Mouse (Mus musculus): ENCODE results near the gene Hax1. TPM values are rescaled to one million over a fixed set of nuclear protein-coding genes. Genes with fewer than 3 reads are reported as not detected.

Hax1 gene
- polyA plus RNA-seq, 1 experiment: 116 TPM

DNA sequence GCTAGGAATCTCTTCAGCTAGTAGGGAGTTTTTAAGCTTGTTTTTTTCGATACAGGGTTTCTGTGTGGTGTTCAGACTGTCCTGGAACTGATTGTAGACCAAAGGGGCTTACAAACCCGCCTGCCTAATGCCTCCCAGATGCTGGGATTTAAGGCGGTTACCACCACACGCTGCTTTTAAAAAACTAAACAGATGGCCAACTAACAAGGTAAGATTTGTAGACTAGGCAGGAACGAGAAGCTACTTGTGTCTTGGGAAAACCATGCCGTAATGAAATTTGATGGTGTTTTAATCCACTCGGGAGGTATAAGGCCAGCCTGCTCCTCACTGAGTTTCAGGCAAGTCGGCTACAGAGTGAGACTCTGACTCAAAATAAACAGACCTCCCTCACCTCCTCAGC, 510 bp upstream of the Hax1 start:
- Histone ChIP-seq H3K27ac (ENCODE audit: control insufficient read depth, insufficient read depth, low read depth, low read length) (peak overlapping the region; percentile 79), H3K4me1 (ENCODE audit: control insufficient read depth, insufficient read depth, low read length) (no peaks in the 10 kb centered on the region; the same call in 1 of the 2 replicates), H3K36me3 (ENCODE audit: control insufficient read depth, insufficient read depth, low read length) (peaks cover 4% of the 10 kb centered on the region), H3K4me3 (ENCODE audit: control insufficient read depth, low read depth, low read length) (peak overlapping the region; percentile 87), H3K27me3 (ENCODE audit: control insufficient read depth, insufficient read depth, low read length) (no peaks in the 10 kb centered on the region)
- TF ChIP-seq CTCF (IDR thresholded peaks at IDR 0.05; ENCODE audit: control insufficient read depth, insufficient read depth, insufficient replicate concordance, low read depth, low read length) (no peak), POLR2A (IDR thresholded peaks at IDR 0.05; ENCODE audit: control insufficient read depth, low read depth, low read length) (no peak)

DNA sequence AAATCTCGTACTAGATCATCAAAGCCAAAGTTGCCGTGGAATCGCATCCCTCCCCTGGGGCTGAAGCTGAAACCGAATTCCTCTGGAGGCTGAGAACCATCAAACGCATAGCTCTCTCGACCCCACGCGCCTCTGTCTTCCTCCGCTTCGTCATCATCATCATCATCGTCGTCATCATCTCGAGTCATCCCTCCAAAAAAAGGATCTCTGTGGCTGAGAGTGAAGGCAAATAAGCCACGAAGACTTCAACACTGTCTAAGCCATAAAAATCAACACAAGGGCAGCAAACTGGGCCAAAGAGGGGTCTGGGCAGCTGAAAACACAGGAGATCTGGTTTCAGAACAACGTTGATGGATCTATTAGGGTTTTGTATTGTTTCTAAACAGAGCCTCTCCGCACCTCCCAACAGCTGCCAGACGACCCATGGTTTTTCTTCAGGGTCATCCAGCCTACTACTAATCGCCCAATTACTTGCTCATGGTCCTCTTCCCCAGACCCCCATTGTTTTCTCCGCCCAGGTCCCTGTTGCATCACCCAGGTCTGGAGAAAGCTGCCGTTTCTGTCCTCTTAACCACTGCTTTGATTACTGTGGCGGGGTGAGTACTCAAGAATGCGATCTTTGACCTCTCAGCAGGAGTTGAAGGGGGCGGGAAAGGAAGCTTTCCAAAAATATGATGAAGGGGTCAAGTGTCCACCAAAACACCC, 637 bp downstream of the Hax1 start:
- Histone ChIP-seq H3K27ac (ENCODE audit: control insufficient read depth, insufficient read depth, low read depth, low read length) (peak overlapping the region; percentile 79), H3K27me3 (ENCODE audit: control insufficient read depth, insufficient read depth, low read length) (no peaks in the 10 kb centered on the region), H3K36me3 (ENCODE audit: control insufficient read depth, insufficient read depth, low read length) (peaks cover 4% of the 10 kb centered on the region), H3K4me3 (ENCODE audit: control insufficient read depth, low read depth, low read length) (peak overlapping the region; percentile 87), H3K4me1 (ENCODE audit: control insufficient read depth, insufficient read depth, low read length) (no peaks in the 10 kb centered on the region; the same call in 1 of the 2 replicates)
- TF ChIP-seq POLR2A (IDR thresholded peaks at IDR 0.05; ENCODE audit: control insufficient read depth, low read depth, low read length): no peak
- TF ChIP-seq CTCF (IDR thresholded peaks at IDR 0.05; ENCODE audit: control insufficient read depth, insufficient read depth, insufficient replicate concordance, low read depth, low read length): no peak

DNA sequence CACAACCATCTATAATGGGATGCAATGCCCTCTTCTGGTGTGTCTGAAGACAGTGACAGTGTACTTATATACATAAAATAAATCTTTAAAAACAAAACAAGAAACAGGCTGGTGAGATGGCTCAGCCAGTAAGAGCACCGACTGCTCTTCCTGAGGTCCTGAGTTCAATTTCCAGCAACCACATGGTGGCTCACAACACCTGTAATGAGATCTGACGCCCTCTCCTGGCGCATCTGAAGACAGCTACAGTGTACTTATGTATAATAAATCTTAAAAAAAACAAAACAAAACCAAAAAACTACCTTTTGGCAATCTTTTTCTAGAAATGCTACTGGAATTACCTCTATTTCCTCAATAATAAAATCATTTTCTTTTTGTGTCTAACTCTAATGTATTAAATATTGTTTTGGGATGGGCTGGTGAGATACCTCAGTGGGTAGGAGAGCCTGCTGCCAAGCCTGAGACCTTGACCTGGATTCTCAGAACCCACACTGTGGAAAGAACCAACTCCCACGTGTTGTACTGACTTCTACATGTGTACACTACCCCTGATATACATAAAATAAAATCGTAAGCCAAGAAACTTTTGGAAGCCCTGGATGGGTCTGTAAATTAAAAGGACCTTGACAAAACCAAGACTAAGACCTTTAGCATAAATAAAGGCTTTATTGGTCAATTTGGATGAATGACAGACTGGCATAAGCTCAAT, 3.6 kb downstream of the Hax1 start:
- H3K4me1 ChIP-seq (ENCODE audit: control insufficient read depth, insufficient read depth, low read length): no peaks in the 10 kb centered on the region; the same call in 1 of the 2 replicates
- H3K36me3 ChIP-seq (ENCODE audit: control insufficient read depth, insufficient read depth, low read length): no peaks in the 10 kb centered on the region
- H3K27me3 ChIP-seq (ENCODE audit: control insufficient read depth, insufficient read depth, low read length): no peaks in the 10 kb centered on the region
- H3K27ac ChIP-seq (ENCODE audit: control insufficient read depth, insufficient read depth, low read depth, low read length): no peak overlapping the region
- H3K4me3 ChIP-seq (ENCODE audit: control insufficient read depth, low read depth, low read length): no peak overlapping the region
- TF ChIP-seq POLR2A (IDR thresholded peaks at IDR 0.05; ENCODE audit: control insufficient read depth, low read depth, low read length): no peak
- TF ChIP-seq CTCF (IDR thresholded peaks at IDR 0.05; ENCODE audit: control insufficient read depth, insufficient read depth, insufficient replicate concordance, low read depth, low read length): no peak

DNA sequence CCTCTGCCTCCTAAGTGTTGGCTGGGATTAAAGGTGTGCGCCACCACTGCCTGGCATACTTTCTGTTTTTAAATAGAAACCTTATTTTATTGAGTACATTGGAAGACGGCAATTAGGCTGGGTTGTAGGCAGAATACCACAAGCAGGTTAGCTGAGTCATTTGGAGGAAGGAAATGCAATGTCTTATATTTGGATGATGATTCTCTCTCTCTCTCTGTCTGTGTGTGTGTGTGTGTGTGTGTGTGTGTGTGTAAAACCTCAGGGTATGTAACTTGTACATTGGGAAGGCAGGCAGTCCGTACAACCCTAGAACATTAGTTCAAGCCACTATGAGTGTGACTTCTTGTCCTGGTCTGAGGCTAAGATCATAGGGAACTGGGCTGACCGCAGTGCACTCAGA, 10.8 kb downstream of the Hax1 start:
- no peak overlapping the region for H3K27ac ChIP-seq (ENCODE audit: control insufficient read depth, insufficient read depth, low read depth, low read length)
- no peaks in the 10 kb centered on the region for H3K27me3 ChIP-seq (ENCODE audit: control insufficient read depth, insufficient read depth, low read length)
- H3K4me1 ChIP-seq (ENCODE audit: control insufficient read depth, insufficient read depth, low read length): no peaks in the 10 kb centered on the region
- TF ChIP-seq POLR2A (IDR thresholded peaks at IDR 0.05; ENCODE audit: control insufficient read depth, low read depth, low read length): no peak
- no peak for TF ChIP-seq CTCF (IDR thresholded peaks at IDR 0.05; ENCODE audit: control insufficient read depth, insufficient read depth, insufficient replicate concordance, low read depth, low read length)
- no peaks in the 10 kb centered on the region for H3K36me3 ChIP-seq (ENCODE audit: control insufficient read depth, insufficient read depth, low read length)
- no peak overlapping the region for H3K4me3 ChIP-seq (ENCODE audit: control insufficient read depth, low read depth, low read length)

DNA sequence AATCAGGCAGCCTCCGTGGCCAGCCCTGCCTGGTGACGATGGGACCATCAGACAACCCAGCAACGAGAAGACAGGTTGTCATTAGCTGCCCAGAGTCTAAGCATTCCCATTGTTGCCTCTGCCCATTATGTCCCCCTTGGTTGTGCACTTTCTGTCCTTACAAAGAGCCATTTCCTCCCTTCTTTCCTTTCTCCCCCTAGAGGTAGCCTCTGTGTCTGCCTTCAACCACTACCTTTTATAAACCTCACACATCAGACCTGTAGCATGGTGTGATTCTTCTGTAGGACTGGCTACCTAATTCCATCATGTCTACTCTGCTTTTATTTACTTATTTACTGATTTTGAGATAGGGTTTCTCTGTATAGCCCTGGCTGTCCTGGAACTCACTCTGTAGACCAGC, 11.4 kb downstream of the Hax1 start:
- no peak overlapping the region for H3K4me3 ChIP-seq (ENCODE audit: control insufficient read depth, low read depth, low read length)
- no peaks in the 10 kb centered on the region for H3K27me3 ChIP-seq (ENCODE audit: control insufficient read depth, insufficient read depth, low read length)
- H3K27ac ChIP-seq (ENCODE audit: control insufficient read depth, insufficient read depth, low read depth, low read length): no peak overlapping the region
- TF ChIP-seq CTCF (IDR thresholded peaks at IDR 0.05; ENCODE audit: control insufficient read depth, insufficient read depth, insufficient replicate concordance, low read depth, low read length) (no peak), POLR2A (IDR thresholded peaks at IDR 0.05; ENCODE audit: control insufficient read depth, low read depth, low read length) (no peak)
- no peaks in the 10 kb centered on the region for H3K4me1 ChIP-seq (ENCODE audit: control insufficient read depth, insufficient read depth, low read length)
- no peaks in the 10 kb centered on the region for H3K36me3 ChIP-seq (ENCODE audit: control insufficient read depth, insufficient read depth, low read length)

DNA sequence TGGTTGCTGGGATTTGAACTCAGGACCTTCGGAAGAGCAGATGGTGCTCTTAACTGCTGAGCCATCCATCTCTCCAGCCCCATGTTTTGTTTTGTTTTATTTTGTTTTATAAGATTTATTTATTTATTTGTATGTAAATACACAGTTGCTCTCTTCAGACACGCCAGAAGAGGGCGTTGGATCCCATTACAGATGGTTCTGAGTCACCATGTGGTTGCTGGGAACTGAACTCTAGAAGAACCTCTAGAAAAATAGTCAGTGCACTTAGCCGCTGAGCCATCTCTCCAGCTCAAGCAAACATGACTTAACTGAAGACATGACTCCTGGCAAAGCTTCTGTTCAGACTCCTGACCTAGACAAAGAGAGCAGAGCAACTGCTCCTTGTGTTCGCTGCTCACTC, 16.2 kb downstream of the Hax1 start:
- no peaks in the 10 kb centered on the region for H3K27me3 ChIP-seq (ENCODE audit: control insufficient read depth, insufficient read depth, low read length)
- H3K36me3 ChIP-seq (ENCODE audit: control insufficient read depth, insufficient read depth, low read length): no peaks in the 10 kb centered on the region
- H3K27ac ChIP-seq (ENCODE audit: control insufficient read depth, insufficient read depth, low read depth, low read length): no peak overlapping the region
- H3K4me3 ChIP-seq (ENCODE audit: control insufficient read depth, low read depth, low read length): no peak overlapping the region
- TF ChIP-seq CTCF (IDR thresholded peaks at IDR 0.05; ENCODE audit: control insufficient read depth, insufficient read depth, insufficient replicate concordance, low read depth, low read length): no peak
- TF ChIP-seq POLR2A (IDR thresholded peaks at IDR 0.05; ENCODE audit: control insufficient read depth, low read depth, low read length): no peak
- H3K4me1 ChIP-seq (ENCODE audit: control insufficient read depth, insufficient read depth, low read length): no peaks in the 10 kb centered on the region

DNA sequence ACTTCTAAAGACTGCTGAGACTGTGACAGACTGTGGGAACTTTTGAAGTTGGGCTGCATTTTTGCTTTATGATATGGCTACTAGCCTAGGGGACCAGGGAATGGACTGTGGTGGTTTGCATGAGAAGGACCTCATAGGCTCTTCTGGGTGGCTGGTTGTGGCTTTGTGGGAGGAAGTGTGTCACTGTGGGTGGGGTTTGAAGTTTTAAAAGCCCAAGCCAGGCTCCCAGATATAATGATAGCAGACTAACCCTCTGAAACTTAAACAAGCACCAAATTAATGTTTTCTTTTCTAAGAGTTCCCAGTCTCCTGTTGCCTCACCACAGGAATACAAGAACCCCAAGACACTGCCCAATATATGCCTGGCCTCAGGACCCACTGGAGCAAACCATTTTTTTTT, 21.7 kb downstream of the Hax1 start:
- no peaks in the 10 kb centered on the region for H3K4me1 ChIP-seq (ENCODE audit: control insufficient read depth, insufficient read depth, low read length)
- no peaks in the 10 kb centered on the region for H3K36me3 ChIP-seq (ENCODE audit: control insufficient read depth, insufficient read depth, low read length)
- no peak overlapping the region for H3K27ac ChIP-seq (ENCODE audit: control insufficient read depth, insufficient read depth, low read depth, low read length)
- TF ChIP-seq POLR2A (IDR thresholded peaks at IDR 0.05; ENCODE audit: control insufficient read depth, low read depth, low read length): no peak
- TF ChIP-seq CTCF (IDR thresholded peaks at IDR 0.05; ENCODE audit: control insufficient read depth, insufficient read depth, insufficient replicate concordance, low read depth, low read length): no peak
- H3K27me3 ChIP-seq (ENCODE audit: control insufficient read depth, insufficient read depth, low read length): no peaks in the 10 kb centered on the region
- no peak overlapping the region for H3K4me3 ChIP-seq (ENCODE audit: control insufficient read depth, low read depth, low read length)
